Mouse (Mus musculus): ENCODE results near the gene Afap1l2.

- no peak for TF ChIP-seq POLR2A (IDR thresholded peaks at IDR 0.05; ENCODE audit: extremely low read depth, insufficient read depth, low read length)
- TF ChIP-seq CTCF (IDR thresholded peaks at IDR 0.05; ENCODE audit: extremely low read depth, insufficient read depth, low read length) = no peak
These were observed 35.3 kb downstream of the Afap1l2 start for GRCm38 (mm10) chr19:56972768-56973167.
